Mouse (Mus musculus): ENCODE results near the gene Gm20219.

Gm20219 gene

GRCm38 (mm10) chr17:56554122-56554551 is at the start of gene Gm20219:
Gene Gm20219, minus strand, starts transcription at chr17:56554387.
- peak; percentile 76 for DNase-seq (ENCODE audit: low spot score)

DNA sequence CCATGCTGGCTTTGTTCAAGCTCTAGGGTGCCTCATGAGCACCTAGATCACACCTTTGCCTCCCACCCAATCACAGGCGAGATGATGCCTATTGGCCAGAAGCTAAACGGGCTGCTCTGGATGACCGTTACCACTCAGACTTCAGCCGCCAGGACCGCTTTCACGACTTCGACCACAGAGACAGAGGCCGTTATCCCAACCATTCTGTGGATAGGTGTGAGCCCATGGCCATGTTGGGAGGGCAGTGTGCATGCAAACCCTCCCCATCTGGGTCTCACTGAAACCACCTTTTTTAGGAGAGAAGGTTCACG is 49.8 kb upstream of the Gm20219 start:
- no peak for DNase-seq (ENCODE audit: low spot score)

DNA sequence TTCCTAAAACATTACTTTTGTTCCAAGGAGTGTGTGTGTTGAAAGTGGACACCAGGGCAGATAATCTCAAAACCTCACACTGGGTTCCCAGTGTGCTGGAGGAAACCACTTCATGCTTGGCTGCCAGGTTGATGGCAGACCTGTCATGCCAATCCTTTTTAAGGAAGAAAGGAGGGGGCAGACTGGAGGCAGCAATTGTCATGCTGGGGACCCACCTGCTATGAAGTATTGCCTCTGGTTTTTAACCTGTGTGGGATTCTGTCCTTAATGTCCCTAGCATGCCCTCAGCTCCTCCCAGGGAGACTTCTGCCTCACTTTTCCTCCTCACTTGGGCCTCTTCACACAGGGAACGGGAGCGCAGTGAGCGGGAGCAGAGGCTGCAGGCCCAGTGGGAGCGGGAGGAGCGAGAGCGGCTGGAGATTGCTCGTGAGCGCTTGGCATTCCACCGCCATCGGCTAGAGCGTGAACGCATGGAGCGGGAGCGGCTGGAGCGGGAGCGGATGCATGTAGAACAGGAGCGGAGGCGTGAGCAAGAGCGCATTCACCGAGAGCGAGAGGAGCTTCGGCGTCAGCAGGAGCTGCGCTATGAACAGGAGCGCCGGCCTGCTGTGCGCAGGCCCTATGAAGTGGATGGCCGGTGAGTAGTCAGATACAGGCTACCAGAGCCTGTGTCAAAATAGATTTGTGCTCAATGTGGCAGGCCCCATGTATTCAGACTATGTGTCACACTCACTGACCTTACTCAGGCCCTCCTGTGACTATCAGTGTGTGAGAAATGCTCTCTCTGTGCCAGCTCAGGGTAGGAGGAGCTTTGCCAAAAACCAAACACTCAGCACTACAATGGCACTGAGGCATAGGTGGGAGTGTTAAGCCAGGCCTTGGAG is 49.2 kb upstream of the Gm20219 start:
- DNase-seq (ENCODE audit: low spot score) = no peak

DNA sequence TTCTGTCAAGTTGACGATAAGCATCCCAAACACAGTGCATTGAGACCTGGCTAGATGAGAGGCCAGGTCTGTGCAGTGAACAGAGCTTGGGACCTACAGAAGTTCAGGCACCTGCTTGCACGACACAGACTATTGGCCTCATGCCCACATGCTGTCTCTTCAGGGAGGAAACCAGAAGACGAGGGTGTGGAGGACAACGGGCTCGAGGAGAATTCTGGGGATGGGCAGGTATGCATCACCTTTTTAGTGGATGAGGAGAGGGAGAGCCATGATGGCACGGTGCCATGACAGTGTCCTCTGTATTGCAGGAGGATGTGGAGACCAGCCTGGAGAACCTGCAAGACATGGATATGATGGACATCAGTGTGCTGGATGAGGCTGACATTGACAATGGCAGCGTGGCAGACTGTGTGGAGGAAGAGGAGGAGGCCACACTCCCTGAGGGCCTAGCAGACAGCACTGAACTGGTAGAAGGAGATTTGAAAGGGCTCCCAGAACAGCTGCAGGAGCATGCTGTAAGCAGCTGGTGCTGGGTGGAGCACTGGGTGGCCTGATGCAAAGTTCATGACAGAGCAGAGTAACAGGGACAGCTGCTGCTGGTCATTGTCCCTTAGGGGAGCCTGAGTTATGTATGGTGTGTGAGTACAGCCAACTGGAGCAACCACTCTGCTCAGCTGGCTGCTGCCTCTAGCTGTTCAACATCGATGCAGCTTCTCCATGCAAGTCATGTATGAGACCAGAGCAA is 39.5 kb upstream of the Gm20219 start:
- no peak for DNase-seq (ENCODE audit: low spot score)

DNA sequence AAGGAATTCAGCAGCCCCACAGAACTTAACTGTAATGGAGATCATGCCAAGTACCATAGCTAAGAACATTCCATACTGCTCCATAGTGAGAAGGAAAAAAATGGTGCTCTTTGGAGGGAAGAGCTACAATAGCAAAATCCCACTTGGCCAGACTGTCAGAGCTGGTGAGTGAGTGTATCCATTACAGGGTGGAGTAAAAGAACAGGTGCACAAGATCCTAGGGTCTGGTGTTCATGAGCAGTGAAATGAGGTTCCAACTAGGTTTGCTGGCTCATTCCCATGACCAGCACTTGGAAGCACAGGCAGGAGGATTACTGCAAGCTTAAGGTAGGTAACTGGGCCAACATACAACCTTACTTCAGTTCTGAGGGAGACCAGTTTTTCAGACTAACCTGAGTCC is 38.4 kb upstream of the Gm20219 start:
- no peak for DNase-seq (ENCODE audit: low spot score)

GRCm38 (mm10) chr17:56588921-56589320 is 34.7 kb upstream of the Gm20219 start:
- no peak for DNase-seq (ENCODE audit: low spot score)

- no peak for DNase-seq (ENCODE audit: low spot score)
Measured at GRCm38 (mm10) chr17:56587773-56588172, 33.6 kb upstream of the Gm20219 start.

DNA sequence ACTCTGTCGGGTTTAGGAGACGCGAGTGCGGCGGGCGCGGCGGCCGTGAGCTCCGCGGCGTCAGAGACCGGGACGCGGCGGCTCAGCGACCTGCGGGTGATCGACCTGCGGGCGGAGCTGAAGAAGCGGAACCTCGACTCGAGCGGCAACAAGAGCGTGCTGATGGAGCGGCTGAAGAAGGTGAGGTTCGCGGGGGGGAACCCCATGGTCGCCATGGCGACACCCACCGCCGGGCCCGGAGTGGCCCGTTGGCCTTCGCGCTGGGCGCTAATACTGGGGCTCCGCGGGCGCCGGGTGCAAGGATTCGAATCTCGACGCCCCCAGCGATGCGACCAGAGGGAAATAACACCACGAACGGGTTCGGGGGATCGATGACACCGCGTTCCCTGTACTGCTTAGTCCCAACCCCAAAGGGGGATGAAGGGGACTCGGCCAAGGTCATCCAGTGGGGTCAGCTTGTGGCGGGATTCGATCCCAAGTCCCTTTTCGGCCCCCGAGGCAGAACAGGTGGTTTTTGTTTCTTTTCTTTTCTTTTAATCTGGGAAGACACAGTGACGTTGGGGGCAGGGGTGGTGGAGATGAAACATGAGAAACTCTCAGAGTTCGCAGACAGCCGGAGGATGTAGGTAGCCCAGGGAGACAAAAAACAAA is 31.1 kb upstream of the Gm20219 start:
- DNase-seq (ENCODE audit: low spot score) = peak; percentile 36

DNA sequence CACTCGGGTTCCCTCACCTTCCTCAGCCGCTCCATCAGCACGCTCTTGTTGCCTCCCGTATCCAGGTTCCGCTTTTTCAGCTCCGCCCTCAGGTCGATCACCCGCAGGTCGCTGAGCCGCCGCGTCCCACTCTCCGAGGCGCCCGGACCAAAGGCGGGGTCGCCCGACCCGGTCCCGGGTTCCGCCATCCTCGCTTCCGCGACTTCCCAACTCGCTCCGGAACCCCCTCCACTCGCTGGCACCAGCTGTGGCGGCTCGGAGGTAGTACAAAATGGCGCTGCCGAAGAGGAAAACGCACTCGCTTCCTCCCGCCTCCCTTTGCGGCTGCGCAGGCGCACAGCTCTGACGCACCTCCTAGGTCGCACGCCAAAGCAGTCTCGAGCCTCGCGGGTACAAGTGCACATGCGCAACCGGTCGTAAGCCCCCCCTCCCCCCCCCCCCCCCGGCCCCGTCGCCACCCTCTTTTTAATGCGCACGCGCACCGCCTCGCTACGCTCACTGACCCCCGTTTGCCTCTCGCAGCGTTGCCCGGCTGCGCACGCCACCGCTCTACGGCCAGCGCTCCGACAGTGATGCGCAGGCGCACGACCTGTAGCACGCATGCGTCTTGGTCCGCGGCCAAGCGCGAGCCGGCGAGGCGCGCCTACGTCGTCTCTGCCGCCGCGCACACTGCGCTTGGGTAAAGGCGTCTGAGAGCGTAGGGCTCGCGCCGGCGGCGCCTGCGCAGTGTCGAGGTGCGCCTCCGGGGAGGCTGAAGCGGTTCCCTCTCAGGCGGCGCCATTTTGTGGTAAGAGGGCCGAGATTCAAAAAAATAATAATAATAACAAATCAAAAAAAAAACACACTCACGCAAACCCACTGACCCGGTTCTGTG is 30.3 kb upstream of the Gm20219 start, which contains the start of the genes Safb2 and Safb:
TSS of gene Safb2 (minus strand) at position 329 of the 874 bp plus-strand sequence.
TSS of gene Safb (plus strand) at position 569 of the 874 bp plus-strand sequence.
- peak; percentile 99 for DNase-seq (ENCODE audit: low spot score)

GRCm38 (mm10) chr17:56583611-56584256 is 29.5 kb upstream of the Gm20219 start:
- no peak for DNase-seq (ENCODE audit: low spot score)

DNA sequence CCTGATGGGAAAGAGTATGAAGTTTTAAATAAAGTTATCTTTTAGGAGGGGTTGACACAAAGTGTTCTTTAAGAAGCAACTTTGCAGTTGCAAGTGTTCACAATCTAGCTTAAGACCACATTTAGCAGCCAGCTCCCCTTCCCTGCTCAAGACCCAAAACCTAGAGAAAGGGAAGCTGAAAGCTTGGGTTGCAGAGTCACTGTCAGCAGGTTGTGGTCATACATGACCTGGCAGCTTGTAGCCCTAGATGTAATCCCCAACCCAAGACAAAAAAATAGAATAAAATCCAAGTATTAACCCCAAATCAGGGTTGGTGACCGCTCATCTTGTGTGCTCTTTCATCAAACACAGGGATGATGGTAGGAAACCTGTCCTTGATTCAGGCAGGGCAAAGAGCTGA is 28.9 kb upstream of the Gm20219 start:
- DNase-seq (ENCODE audit: low spot score) = no peak

DNA sequence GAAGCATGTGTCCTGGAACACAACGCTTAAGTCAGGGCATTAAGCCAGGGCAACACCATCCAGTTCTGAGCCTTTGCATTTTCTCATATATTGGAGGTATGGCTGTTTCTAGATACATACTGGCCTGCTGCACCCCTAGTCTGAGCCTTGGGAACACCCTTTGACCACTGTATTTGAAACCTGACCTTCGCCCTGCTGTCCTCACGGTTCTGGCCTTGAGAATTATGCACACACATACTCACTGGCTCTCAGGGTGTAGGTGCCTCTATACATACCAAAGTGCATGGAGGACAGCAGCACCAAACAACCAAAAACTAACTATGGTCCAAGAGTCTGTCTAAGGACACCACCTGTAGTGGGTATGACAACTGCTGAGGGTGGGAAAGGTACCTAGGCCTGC is 18.8 kb upstream of the Gm20219 start:
- DNase-seq (ENCODE audit: low spot score) = no peak

DNA sequence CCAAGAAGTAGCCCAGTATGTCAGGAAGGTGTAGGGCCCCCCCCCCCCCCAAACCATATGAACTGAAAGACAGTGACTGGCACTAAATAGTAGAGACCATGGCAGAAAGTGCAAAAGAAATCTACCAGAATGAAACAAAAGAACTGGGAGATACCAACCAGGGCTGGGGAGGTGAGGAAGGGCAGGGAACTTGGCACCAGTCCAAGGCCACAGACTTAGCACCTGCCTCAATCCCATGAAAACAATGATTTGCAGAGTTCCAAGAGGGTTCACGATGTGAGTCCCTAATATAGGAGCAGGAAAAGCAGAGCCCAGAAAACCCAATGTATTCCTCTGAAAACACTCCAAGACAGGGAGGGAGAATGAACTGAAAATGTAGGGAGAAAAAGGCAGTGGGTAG is 18.0 kb upstream of the Gm20219 start:
- no peak for DNase-seq (ENCODE audit: low spot score)

- DNase-seq (ENCODE audit: low spot score) = no peak
Measured at GRCm38 (mm10) chr17:56570287-56570686, 16.1 kb upstream of the Gm20219 start.

- DNase-seq (ENCODE audit: low spot score) = no peak
Measured at GRCm38 (mm10) chr17:56567370-56567769, 13.2 kb upstream of the Gm20219 start.

DNA sequence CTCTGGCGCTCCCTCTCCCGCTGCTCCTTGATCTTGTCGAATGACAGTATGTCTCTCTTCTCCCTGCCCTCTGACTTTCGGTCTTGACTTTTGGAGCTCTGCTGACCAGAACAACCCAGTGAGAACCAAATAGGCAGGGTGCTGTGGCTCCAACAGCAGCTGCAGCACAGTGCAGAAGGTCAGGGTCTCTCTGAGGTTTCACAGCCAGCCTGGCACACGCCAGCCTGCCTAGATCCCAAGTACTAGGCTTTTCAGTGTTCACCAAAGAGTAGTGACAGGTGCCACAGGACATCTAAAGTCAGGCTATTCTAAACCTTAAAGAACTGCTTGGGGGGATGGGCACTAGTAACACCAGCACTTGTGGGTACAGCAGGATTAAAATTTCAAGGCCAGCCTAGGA is 12.7 kb upstream of the Gm20219 start:
- DNase-seq (ENCODE audit: low spot score) = no peak

- DNase-seq (ENCODE audit: low spot score) = no peak
Measured at GRCm38 (mm10) chr17:56566293-56566692, 12.1 kb upstream of the Gm20219 start.

- DNase-seq (ENCODE audit: low spot score) = no peak
Measured at GRCm38 (mm10) chr17:56561866-56562265, 7.7 kb upstream of the Gm20219 start.

DNA sequence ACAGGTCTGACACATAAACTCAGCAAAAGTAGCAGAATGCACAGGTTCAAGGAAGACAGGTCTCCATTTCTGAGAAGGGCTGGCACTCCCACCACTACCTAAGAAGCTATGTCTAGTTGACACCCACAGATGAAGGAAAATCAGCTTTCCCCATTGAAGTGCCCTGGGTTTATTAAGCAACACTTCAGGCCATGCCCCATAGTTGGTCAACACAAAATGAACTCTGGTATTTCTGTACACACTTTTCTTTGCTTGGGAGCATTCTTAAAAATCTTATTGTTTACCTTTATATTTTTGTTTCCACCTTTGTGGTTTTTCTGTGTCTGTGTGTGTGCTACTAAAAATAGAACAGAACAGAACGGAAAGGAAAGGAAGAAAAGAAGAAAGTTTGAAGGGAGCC is 5.9 kb upstream of the Gm20219 start:
- peak; percentile 33 for DNase-seq (ENCODE audit: low spot score)

GRCm38 (mm10) chr17:56559386-56559785 is 5.2 kb upstream of the Gm20219 start:
- DNase-seq (ENCODE audit: low spot score) = no peak

GRCm38 (mm10) chr17:56558448-56558847 is 4.3 kb upstream of the Gm20219 start:
- DNase-seq (ENCODE audit: low spot score) = peak; percentile 43
